Mouse (Mus musculus) liver, embryonic 12.5 days (tissue): ENCODE data around the gene S1pr2. TPM values are rescaled to one million over a fixed set of nuclear protein-coding genes. Genes with fewer than 3 reads are reported as not detected.

ENCODE experiments used
- ATAC-seq: fragments of 200-750 bp; cut with Nextera tagmentation; 2 replicates; pipeline ENCODE4 v1.8.0; 2017; ENCODE audit warnings: moderate number of reproducible peaks, mild to moderate bottlenecking, moderate library complexity
- H3K27ac ChIP-seq: fragments of 300-500 bp; sonication (generic); 2 replicates; pipeline ENCODE4 v1.5.1; 2016; ENCODE audit warnings: mild to moderate bottlenecking
- H3K27me3 ChIP-seq: fragments of 300-500 bp; sonication (generic); replicated peaks from 2 replicates; pipeline ENCODE4 v1.6.1; 2016; ENCODE audit warnings: mild to moderate bottlenecking, moderate library complexity
- H3K36me3 ChIP-seq: fragments of 300-500 bp; sonication (generic); 2 replicates; pipeline ENCODE4 v1.6.1; 2016; ENCODE audit warnings: mild to moderate bottlenecking, moderate library complexity
- H3K4me1 ChIP-seq: fragments of 300-500 bp; sonication (generic); 2 replicates; pipeline ENCODE4 v1.6.1; 2016
- H3K4me2 ChIP-seq: fragments of 300-500 bp; sonication (generic); 2 replicates; pipeline ENCODE4 v1.6.1; 2016; ENCODE audit warnings: mild to moderate bottlenecking, moderate library complexity
- H3K4me3 ChIP-seq: fragments of 300-500 bp; sonication (generic); 2 replicates; pipeline ENCODE4 v1.5.1; 2016; ENCODE audit warnings: mild to moderate bottlenecking, moderate library complexity
- H3K9ac ChIP-seq: fragments of 300-500 bp; sonication (generic); 2 replicates; pipeline ENCODE4 v1.6.1; 2016; ENCODE audit warnings: mild to moderate bottlenecking, moderate library complexity
- H3K9me3 ChIP-seq: fragments of 300-500 bp; sonication (generic); replicated peaks from 2 replicates; pipeline ENCODE4 v1.6.1; 2016; ENCODE audit warnings: mild to moderate bottlenecking, moderate library complexity
- WGBS: fragments of 180-500 bp; shearing (Covaris S2); methylation state at CpG from one replicate; pipeline ENCODE4 v1.1.7; 2016; ENCODE audit not compliant: insufficient replicate concordance; 5-methylcytosine and 5-hydroxymethylcytosine counted together
- polyA plus RNA-seq: library from polyadenylated mRNA; unstranded; fragments of >200 nt; fragmentation: Nextera tagmentation; extraction: Ambion mirVana; gene quantifications from 2 replicates; pipeline ENCODE4 v1.2.1, GENCODE M21; 2016

The S1pr2 gene
- polyA plus RNA-seq, 1 experiment from 2014 or later = 6.7 TPM

DNA sequence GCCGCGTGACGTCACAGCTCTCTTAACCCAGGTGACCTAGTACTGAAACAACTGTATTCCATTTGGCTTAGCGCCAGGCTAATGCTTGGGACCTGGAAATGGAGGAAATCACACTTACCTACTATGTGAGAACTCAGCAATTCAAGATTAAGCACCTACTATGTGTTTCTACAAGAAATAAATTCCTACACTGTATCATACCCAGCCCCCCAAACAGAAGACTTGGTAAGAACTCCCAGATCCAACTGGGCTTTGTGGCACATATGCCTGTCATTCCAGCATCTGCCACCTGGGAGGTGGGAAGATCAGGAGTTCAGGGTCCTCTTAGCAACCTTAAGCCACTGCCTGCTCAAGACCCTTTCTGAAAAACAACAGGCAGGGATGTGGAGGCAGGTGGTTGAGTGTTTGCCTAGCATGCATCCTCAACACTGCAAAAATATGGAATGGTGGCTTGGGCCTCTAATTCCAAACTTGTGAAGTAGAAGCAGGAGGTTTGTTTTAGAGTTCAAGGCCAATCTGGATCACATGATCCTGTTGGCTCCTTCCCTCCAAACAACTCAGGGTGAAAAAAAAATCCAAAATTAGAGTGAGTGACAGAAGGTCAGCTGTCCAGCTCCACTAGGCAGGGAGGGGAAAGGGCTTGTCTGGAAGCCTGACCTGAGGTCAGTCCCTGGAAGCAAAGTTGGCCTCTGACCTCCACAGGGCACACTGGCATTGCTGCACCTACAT is 544 bp upstream of the S1pr2 start:
- H3K27ac ChIP-seq = peak overlapping the region; percentile 80; the same call in 1 of the 2 replicates
- 0 out of 2 replicates have a peak, but pooled peaks cover 7% of the 10 kb centered on the region for H3K27me3 ChIP-seq
- no peaks in the 10 kb centered on the region for H3K36me3 ChIP-seq
- peak overlapping the region; percentile 70; the same call in 1 of the 2 replicates for H3K9ac ChIP-seq
- H3K4me1 ChIP-seq = peaks cover 66% of the 10 kb centered on the region
- no peak for ATAC-seq
- no peaks in the 10 kb centered on the region for H3K9me3 ChIP-seq
- H3K4me2 ChIP-seq = peak overlapping the region; percentile 98
- 8% methylated on average over 4 of the region's 4 CpGs for WGBS
- H3K4me3 ChIP-seq = peak overlapping the region; percentile 72

DNA sequence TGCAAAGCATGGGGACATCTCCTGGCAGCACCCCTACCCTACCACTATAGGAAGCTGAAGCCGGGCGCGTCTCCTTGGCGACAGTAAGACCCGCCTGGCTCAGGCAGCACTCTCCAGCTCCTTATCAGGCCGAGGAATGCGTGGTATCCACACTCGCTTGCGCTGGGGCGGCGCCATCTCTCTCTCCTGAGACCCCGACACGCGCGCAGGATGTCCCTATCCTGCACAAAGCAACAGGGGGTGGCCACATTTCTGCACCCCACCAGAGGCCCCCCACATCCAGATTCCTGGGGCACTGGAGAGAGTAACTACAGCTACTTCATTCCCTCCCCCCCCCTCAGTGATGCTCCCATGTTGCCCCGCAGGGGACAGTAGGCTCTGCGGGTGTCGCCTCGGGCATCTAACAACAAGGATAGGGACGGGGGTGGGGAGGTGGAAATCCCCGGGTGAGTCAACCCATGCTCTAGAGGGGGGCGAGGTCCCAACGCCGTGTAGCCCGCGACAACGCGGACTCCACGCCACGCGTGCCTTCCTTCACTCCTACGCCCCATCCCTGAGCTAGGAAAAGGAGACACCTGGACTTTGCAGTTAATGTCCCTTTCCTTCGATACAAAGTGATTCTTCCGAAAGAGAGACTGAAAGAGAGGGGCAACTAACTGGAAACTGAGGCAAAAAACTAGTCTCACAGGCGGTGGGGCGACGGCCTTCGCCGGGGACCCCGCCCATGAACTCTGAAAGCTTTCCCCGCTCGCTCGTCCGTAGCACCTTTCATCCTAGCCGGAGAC is 958 bp downstream of the S1pr2 start:
- peak; percentile 54 for ATAC-seq
- peak overlapping the region; percentile 80 for H3K27ac ChIP-seq
- H3K9me3 ChIP-seq = no peaks in the 10 kb centered on the region

DNA sequence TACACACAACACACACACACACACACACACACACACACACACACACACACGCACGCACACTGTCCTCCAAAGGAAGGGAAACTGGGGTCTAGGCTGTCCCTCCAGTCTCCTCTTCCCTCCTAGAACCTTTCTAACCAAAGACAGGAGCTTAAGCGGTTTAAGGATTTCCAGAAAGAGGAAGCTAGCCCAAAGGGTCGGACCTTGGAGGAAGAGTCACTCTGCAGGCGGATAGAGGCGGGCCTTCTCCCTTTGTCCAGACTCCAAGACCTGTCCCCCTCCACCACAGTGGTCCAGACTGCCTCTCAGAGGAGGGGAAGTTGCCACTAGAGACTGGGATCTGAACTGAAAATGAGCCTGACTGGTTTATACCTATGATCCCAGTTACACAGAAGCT is 2.9 kb downstream of the S1pr2 start:
- Histone ChIP-seq H3K36me3 (no peaks in the 10 kb centered on the region), H3K9ac (no peak overlapping the region), H3K9me3 (no peaks in the 10 kb centered on the region), H3K27me3 (0 out of 2 replicates have a peak, but pooled peaks cover 7% of the 10 kb centered on the region), H3K4me1 (peaks cover 64% of the 10 kb centered on the region), H3K4me2 (peak overlapping the region; percentile 19; the same call in 1 of the 2 replicates), H3K4me3 (no peak overlapping the region), H3K27ac (no peak overlapping the region)
- ATAC-seq = no peak
- 22% methylated on average over 5 of the region's 6 CpGs for WGBS

More for the DNA sequence above, 958 bp downstream of the S1pr2 start:
- H3K36me3 ChIP-seq = no peaks in the 10 kb centered on the region
- 0 out of 2 replicates have a peak, but pooled peaks cover 7% of the 10 kb centered on the region for H3K27me3 ChIP-seq
- peak overlapping the region; percentile 70 for H3K9ac ChIP-seq
- peak overlapping the region; percentile 72 for H3K4me3 ChIP-seq
- peak overlapping the region; percentile 98 for H3K4me2 ChIP-seq
- WGBS = 2% methylated on average over 45 of the region's 45 CpGs
- H3K4me1 ChIP-seq = peaks cover 73% of the 10 kb centered on the region

DNA sequence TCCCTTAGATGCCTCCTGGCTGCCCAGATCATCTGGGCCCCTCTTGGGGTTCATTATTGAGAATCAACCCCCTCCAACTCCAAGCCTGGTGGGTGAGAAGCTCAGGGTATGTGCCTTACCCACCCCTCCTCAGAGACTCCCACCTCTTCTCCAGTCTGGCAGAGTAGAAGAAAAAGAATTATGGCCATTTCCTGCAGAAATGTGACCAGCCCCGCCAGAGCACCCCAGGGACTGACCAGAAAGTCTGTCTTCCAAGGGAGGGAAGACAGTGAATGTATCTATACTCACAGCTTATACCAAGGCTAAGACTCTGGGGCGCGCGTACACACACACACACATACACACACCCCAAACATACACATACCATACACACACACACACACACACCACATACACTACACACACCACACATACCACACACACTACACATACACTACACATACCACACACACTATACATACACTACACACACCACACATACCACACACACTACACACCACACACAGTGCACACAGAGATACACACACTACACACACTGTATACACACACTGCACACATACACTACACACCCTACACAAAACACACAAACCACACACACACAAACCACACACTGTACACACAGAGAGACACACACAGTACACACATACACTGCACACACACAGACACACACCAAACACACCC is 3.4 kb downstream of the S1pr2 start:
- no peak overlapping the region for H3K4me3 ChIP-seq
- H3K4me1 ChIP-seq = peaks cover 60% of the 10 kb centered on the region
- no peaks in the 10 kb centered on the region for H3K9me3 ChIP-seq
- peak overlapping the region; percentile 19; the same call in 1 of the 2 replicates for H3K4me2 ChIP-seq
- 78% methylated on average over 4 of the region's 4 CpGs for WGBS
- H3K27me3 ChIP-seq = 0 out of 2 replicates have a peak, but pooled peaks cover 7% of the 10 kb centered on the region
- peaks cover 5% of the 10 kb centered on the region; the same call in 1 of the 2 replicates for H3K36me3 ChIP-seq
- no peak for ATAC-seq
- H3K27ac ChIP-seq = no peak overlapping the region
- no peak overlapping the region for H3K9ac ChIP-seq

DNA sequence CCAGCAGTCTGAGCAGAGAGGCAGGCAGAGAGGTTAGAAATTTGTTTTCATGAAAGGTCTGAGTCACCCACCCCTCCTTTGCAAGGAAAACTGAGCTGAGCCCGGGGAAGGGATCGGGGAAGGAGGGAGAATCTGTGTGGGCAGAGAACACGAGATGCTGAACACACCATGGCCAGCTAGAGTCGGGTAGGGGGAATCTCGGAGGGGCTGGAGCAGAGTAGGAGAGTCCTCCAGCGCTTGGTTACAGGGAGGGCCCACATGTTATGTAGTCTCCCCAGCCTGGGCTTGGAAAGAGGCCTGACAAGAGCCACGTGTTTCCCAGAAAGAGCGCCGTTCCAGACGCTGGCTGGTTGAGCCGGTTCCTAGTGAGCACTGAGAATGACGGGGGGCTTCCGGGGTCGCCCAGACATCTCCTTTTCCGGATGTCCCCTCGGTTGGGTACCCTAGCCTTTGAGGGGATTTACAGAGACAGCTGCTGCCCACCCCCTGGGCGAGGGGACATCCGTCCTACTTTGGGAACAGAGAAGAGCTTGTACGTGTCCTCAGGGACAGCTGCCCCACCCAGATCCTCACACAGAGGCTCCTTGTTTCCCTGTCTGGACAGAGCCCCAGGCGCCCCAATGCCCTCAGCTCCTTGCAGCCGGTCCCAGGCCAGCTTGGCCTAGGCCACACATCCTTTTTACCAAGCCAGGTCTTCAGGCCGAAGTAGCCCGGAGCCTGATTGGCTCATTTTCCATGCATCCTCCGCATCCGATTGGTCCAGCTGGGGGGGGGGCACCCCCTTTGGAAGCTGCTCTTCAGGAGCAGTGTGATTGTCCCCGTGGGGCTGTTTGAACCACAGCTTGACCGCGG is 4.2 kb downstream of the S1pr2 start:
- 0 out of 2 replicates have a peak, but pooled peaks cover 7% of the 10 kb centered on the region for H3K27me3 ChIP-seq
- no peak overlapping the region for H3K4me2 ChIP-seq
- H3K9me3 ChIP-seq = no peaks in the 10 kb centered on the region
- 0 out of 2 replicates have a peak overlapping the region, but pooled peaks have one; percentile 10 for H3K27ac ChIP-seq
- no peak for ATAC-seq
- no peak overlapping the region for H3K4me3 ChIP-seq
- H3K36me3 ChIP-seq = peaks cover 13% of the 10 kb centered on the region
- 67% methylated on average over 28 of the region's 28 CpGs for WGBS
- peaks cover 56% of the 10 kb centered on the region for H3K4me1 ChIP-seq
- no peak overlapping the region for H3K9ac ChIP-seq

DNA sequence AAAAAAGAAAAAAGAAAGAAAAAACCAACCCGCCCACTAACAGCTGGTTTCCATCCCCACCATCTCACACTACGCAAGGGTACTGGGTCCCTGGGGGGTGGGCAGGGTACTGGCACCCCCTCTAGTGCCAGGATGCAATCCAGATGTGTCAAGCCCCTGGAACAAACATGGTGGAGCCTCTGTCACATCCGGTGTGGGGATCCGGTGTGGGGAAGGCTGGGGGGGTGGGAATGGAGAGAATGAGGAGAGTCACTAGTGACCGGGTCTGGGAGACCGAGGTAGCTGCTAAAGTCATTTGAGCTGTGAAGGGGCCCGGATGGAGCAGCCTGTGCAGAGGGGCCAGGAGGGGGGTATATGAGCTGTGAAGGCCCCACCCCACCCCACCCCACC is 4.8 kb downstream of the S1pr2 start:
- Histone ChIP-seq H3K36me3 (peaks cover 18% of the 10 kb centered on the region), H3K27me3 (0 out of 2 replicates have a peak, but pooled peaks cover 7% of the 10 kb centered on the region), H3K4me3 (no peak overlapping the region), H3K4me2 (no peak overlapping the region), H3K9ac (no peak overlapping the region), H3K27ac (no peak overlapping the region), H3K4me1 (peaks cover 58% of the 10 kb centered on the region), H3K9me3 (no peaks in the 10 kb centered on the region)
- no peak for ATAC-seq
- WGBS = 65% methylated on average over 7 of the region's 7 CpGs

DNA sequence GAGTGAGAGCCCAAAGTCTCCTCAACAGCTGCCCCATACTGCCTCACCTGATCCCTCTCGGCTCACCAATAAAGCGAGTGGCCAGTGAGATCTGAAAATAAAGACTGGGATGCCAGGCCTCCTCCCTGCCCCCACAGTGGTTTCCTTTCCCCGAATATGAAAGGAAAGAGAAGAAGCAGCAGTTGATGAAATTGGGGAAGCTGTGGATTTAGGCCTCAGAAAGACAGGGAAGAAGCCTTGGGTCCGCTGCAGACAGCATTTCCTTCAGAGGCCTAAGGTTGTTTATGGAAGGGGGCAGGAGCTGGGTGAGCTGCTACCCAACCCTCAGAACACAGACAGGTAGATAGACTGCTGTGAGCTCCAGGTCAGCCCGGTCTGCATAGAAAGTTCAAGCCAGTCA is 9.8 kb downstream of the S1pr2 start:
- peaks cover 22% of the 10 kb centered on the region for H3K36me3 ChIP-seq
- no peaks in the 10 kb centered on the region for H3K9me3 ChIP-seq
- H3K9ac ChIP-seq = no peak overlapping the region
- ATAC-seq = no peak
- H3K4me3 ChIP-seq = no peak overlapping the region
- 33% methylated on average over 5 of the region's 5 CpGs for WGBS
- 0 out of 2 replicates have a peak overlapping the region, but pooled peaks have one; percentile 1 for H3K27ac ChIP-seq
- peaks cover 30% of the 10 kb centered on the region for H3K4me1 ChIP-seq
- H3K4me2 ChIP-seq = 0 out of 2 replicates have a peak overlapping the region, but pooled peaks have one; percentile 34
- no peaks in the 10 kb centered on the region for H3K27me3 ChIP-seq

DNA sequence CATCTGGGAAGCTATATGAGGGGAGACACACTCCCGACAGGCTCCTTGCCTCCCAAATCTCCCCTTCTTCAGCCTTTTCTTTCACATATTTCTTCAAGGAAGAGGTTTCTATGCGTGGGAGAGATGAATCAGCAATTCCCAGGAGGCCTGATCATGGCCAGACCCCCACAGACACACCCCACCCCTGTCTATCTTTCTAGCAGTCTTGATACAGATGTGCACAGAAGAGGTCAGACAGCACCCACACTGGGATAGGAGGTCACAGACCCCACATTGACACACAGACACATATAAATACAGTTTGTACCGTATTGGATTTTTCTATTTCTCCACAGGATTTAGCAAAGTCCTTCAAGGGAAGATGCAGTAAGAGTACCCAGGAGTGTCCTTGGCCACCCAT is 10.6 kb downstream of the S1pr2 start:
- Histone ChIP-seq H3K27ac (peak overlapping the region; percentile 64), H3K36me3 (peaks cover 22% of the 10 kb centered on the region), H3K4me2 (peak overlapping the region; percentile 34), H3K9me3 (no peaks in the 10 kb centered on the region), H3K9ac (peak overlapping the region; percentile 47), H3K4me3 (no peak overlapping the region), H3K4me1 (peaks cover 28% of the 10 kb centered on the region), H3K27me3 (no peaks in the 10 kb centered on the region)
- 41% methylated on average over 3 of the region's 3 CpGs for WGBS
- peak; percentile 78 for ATAC-seq

DNA sequence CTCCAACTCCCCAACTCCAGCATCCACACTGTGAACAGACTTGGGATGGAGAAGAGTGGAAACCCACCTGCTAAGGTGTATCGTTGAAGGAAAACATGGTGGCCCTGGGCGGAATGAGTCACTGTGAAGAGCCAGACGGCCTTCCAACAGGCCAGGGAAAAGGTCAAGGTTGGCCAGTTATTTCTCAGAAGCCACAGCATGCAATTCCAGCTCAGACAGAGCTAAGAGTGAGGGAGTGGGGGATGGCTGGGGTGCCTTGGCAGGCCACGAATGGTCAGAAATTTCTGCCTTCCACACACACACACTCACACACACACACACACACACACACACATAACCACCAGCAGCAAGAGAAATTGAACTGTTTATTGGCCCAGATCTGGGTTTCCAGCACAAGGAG is 11.0 kb downstream of the S1pr2 start:
- Histone ChIP-seq H3K9me3 (no peaks in the 10 kb centered on the region), H3K4me2 (peak overlapping the region; percentile 34), H3K36me3 (peaks cover 22% of the 10 kb centered on the region), H3K27me3 (no peaks in the 10 kb centered on the region), H3K4me3 (no peak overlapping the region), H3K27ac (peak overlapping the region; percentile 64), H3K4me1 (peaks cover 28% of the 10 kb centered on the region), H3K9ac (peak overlapping the region; percentile 47)
- 66% methylated on average over 4 of the region's 4 CpGs for WGBS
- ATAC-seq = no peak

DNA sequence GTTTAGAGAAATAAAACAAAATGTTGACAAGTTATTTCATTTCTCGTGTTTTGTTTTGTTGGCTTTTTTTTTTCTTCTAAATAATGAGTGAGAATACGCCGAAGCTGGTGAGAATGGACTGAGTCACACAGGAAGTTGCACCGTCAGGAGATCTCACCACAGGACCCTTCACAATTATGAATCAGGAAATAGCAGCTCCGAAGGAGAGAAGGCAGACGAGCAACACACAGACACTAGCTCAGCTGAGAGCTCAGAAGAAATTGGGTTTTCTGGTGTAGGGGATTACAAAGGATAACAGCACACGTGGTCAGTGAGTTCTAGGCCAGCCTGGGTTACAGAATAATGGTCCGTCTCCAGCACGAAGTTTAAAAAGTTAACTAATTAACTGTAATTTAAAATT is 15.0 kb downstream of the S1pr2 start:
- Histone ChIP-seq H3K9me3 (no peaks in the 10 kb centered on the region), H3K27me3 (no peaks in the 10 kb centered on the region), H3K4me2 (no peak overlapping the region), H3K4me1 (peaks cover 19% of the 10 kb centered on the region), H3K9ac (no peak overlapping the region), H3K4me3 (no peak overlapping the region), H3K36me3 (0 out of 2 replicates have a peak, but pooled peaks cover 2% of the 10 kb centered on the region), H3K27ac (no peak overlapping the region)
- WGBS = 33% methylated on average over 9 of the region's 9 CpGs
- no peak for ATAC-seq

DNA sequence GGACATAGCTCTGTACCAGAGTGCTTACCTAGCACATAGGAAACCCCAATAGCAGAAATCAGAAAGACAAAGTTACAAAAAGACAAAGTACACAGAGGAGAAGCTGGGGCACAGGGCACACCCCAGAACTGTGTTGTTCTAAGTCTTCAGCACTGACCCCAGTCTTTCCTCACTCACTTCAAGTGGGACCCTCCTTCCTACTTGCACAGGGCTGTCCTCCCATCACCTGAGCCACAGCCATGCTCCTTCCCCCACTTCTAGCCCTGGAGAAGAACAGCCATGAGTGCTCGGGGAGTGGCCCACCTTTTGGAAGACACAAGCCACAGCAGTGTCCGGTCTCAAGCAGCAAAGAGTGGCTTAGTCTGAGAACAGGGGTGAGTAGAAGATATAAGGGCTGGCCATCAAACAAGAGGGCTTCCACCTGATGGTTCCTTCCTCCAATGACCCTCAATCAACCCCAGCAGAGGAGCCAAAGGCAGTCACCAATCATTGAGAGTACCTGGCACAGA is 17.1 kb downstream of the S1pr2 start, which contains the start of gene Dnmt1:
Dnmt1 (minus strand) TSS at position 459 of the 509 bp plus-strand sequence.
- H3K27me3 ChIP-seq = no peaks in the 10 kb centered on the region
- H3K9ac ChIP-seq = no peak within 1 kb of the TSS
- H3K4me2 ChIP-seq = no peak within 1 kb of the TSS
- no peaks in the 10 kb centered on the region for H3K4me1 ChIP-seq
- H3K36me3 ChIP-seq = no peaks in the 10 kb centered on the region
- H3K27ac ChIP-seq = no peak within 1 kb of the TSS
- no peak for ATAC-seq
- 64% methylated on average over 2 of the region's 2 CpGs for WGBS
- H3K9me3 ChIP-seq = no peaks in the 10 kb centered on the region
- no peak within 1 kb of the TSS for H3K4me3 ChIP-seq
